Mouse (Mus musculus): ENCODE results near the gene Sdccag8.
"Not testable (repeated sequence)": the region's sequence is repeated elsewhere in the genome, so short reads cannot be mapped to it uniquely, and the experiment has no call there.

Gene Sdccag8

DNA sequence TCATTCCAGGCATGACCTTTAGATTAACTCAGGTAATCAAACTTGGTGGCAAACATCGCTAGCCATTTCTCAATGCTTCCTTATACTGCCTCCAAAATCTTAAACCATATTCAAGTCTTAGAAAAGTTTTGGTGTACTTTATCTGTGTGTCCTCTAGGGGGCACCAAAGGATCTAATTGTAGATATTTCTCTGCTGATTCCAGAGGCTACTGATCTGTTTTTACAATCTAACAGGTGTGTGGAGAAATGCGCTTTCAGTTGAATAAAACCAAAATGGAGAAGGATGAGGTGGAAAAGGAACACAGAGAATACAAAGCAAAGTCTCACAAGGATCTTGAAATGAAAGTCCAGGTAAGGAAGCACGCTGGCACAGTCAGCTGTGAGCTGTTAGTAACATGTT, 63.3 kb downstream of the Sdccag8 start:
- no peak for DNase-seq (ENCODE audit: low spot score in 2 of 2)

- no peak for DNase-seq (ENCODE audit: low spot score in 2 of 2)
Measured at GRCm38 (mm10) chr1:176879005-176879404, 64.5 kb downstream of the Sdccag8 start.

DNA sequence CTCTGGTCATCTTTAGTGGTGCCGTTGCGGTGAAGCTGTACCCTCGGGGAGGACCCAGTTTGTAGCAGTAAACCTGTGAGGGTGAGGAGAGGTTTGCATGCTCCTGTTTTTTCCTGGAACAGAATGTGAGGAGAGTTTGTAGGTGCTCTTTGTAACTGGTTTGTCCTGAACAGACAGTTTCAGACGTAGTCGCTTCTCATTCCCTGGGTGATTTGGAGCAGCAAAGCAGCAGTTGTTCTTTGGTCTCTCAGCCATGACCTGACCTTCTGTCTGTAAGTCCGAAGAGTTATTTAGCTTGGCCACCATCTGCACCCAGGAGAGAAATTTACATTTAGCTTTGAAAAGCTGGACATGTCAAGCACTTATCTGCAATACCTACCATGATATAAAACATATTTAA, 65.2 kb downstream of the Sdccag8 start:
- DNase-seq (ENCODE audit: low spot score in 2 of 2): no peak

DNA sequence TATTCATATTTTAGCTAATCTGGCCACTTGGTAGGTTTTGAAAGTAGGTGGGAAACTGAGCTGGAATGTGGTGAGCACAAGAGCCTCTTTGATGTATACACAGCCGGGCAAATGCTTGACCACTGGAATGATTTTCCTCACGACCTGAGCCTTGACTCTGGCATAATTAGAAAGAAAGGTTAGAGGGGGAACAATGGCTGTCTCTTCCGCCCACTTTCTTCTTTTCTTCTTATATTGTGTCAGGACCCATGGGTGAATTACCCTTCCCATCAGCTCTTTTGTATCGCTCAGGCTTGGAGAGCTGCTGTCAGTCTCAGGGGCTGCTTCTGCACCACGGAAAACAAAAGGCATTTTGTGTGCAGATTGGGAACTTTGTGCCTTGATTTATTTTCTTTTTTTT, 65.6 kb downstream of the Sdccag8 start:
- no peak for DNase-seq (ENCODE audit: low spot score in 2 of 2)

DNA sequence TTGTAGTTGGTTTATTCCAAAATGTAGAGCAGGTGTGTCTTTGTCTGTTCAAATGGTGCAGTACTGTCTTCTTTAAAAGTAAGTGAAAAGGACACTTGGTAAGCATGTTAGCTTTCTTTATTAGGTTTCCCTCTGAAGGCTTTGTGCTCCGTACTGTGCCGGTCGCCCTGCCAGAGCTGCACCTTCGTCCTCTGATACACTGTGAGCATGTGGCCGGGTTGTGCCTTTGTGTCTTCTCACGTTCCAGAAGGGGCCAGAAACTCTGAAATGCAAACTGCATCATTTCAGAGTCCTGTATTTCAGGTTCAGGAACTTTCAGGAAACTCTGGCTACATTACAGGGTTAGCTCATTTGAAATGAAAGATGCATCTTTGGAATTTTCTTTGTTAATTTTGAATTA, 66.5 kb downstream of the Sdccag8 start:
- DNase-seq (ENCODE audit: low spot score in 2 of 2): no peak

GRCm38 (mm10) chr1:176885207-176885933, 70.9 kb downstream of the Sdccag8 start:
- DNase-seq (ENCODE audit: low spot score in 2 of 2): no peak

GRCm38 (mm10) chr1:176886002-176886401, 71.5 kb downstream of the Sdccag8 start:
- no peak for DNase-seq (ENCODE audit: low spot score in 2 of 2)

- DNase-seq (ENCODE audit: low spot score in 2 of 2): no peak
Measured at GRCm38 (mm10) chr1:176903741-176904140, 89.3 kb downstream of the Sdccag8 start.

- DNase-seq (ENCODE audit: low spot score in 2 of 2): no peak
Measured at GRCm38 (mm10) chr1:176915946-176916345, 101.5 kb downstream of the Sdccag8 start.

GRCm38 (mm10) chr1:176919486-176919885, 105.0 kb downstream of the Sdccag8 start:
- no peak for DNase-seq (ENCODE audit: low spot score in 2 of 2)

- DNase-seq (ENCODE audit: low spot score in 2 of 2): no peak
Measured at GRCm38 (mm10) chr1:176922842-176923241, 108.4 kb downstream of the Sdccag8 start.

DNA sequence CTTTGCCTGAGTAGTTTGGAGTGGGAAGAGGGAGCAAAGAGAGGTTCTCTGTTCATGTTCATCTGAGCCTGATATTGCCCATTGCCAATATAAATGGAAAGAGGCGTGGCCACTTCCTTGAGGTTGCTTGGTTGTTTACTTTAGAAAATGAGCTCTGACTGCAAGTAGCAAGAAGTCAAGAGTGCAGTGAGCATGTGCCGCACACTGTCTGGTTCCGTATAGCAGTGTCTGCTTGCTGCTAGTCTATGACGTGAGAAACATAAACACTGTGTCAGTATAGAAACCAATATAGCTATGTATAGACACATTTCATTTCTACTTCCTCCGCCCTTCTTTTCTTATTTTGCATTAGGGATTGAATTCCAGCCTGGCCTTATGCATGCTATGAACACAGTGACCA, 111.5 kb downstream of the Sdccag8 start:
- no peak for DNase-seq (ENCODE audit: low spot score in 2 of 2)

DNA sequence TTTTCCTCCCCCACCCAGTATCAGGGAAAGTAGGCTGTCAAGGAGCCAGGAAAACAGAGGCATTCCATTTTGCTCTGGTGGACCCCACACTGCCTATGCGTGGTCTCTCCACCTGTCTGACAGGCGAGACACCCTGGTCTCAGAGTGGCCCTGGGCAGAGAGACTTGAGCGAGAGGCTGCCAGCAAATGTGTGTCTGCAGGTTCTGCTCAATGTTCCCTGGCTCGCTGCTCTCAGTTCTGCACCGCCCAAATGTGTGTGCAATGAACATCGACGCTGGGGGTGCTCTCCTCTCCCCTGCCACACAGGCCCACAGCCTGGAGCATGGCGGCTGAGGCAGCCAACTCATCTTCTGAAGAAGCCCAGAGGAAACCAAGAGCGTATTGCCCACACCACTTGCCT, 112.9 kb downstream of the Sdccag8 start:
- DNase-seq (ENCODE audit: low spot score in 2 of 2): no peak

DNA sequence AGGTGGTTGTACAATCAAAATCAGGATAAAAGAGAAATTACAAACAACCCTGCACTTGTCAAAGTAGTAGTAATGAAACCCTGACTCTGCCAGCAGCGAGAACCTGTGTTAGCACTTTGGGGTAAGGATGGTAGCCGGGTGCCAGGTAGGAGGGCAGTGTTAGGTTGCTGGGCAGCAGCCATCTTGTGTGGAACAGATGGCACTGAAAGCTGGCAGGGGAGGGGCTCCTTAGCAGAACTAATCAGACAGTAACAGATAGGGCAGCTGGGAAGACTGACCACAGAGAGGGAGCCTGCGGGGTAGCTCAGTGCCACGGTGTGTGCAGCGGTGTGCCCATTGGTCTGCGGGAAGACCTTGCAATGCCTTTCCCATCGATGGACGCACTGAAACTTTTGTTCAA, 115.2 kb downstream of the Sdccag8 start:
- no peak for DNase-seq (ENCODE audit: low spot score in 2 of 2)

- no peak for DNase-seq (ENCODE audit: low spot score in 2 of 2)
Measured at GRCm38 (mm10) chr1:176930574-176930973, 116.1 kb downstream of the Sdccag8 start.

DNA sequence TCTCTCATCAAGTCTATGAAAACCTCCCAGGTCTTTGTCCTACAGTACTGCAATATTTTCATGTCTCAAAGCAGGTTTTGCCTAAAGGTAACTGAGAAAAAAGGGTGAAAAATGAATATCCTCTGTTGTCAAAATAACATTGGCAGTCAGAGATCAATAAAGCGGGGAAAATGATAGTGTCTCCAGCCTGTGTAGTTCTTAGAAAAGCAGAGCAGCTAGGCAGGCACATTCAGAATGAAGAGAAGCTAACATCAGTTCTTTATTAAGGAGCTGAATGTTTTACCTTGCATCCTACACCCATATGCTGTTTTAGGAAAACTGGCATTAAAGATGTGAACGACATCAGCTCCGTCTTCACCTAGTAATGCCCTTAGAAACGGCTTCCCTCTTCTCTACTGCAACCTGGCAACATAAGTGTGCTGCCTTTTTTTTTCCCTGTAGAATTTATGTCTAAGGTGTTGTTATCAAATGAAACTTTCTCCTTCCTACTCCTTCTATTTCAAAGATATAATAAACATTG, 116.6 kb downstream of the Sdccag8 start:
- no peak for DNase-seq (ENCODE audit: low spot score in 2 of 2)

DNA sequence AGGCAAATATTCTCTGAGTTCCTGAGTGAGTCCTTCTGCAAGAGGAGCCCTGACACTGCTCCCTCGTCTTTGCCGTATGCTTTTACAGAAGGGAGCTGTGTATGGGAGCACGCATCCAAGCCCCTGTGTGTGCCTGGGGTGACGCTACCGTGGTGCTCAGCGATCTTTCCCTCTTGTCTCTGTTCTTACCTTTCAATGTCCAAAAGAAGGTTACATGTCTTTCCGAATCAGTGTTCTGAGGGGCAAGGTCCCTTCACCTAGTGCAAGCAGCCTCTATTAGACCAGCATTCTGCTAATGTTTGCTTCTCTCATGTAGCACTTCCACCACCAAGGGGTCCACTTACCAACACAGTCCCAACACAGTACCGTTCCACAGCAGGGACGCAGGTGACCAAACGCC, 117.1 kb downstream of the Sdccag8 start:
- no peak for DNase-seq (ENCODE audit: low spot score in 2 of 2)

DNA sequence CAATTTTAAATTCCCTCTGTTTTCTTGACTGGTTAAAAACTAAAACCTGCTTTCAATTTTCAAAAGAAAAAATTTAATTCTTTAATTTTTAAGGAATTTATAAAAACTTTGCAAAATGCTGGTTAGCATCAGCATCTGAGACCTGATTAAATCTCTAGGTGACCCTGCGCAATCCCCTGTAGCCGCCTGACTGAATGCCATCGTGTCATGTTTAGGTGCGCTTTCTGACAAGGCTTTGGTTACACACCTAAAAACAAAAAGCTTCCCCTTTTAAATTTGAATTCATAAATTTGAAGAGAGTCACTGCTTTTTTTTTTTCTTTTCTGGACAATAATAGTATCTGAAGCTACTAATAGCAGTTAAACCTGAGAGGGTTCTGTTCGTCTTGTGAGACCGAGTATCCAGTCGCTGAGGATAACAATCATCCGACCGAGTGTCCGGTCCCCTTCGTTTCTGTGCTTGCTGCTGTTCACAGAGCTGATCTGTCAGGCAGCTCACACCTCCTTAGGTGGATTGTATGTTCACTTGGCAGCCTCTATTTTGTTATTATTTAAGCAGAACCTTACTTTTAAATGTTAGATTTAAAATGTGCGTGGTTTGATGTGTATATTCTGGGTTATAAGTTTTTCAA, 118.0 kb downstream of the Sdccag8 start:
- no peak for DNase-seq (ENCODE audit: low spot score in 2 of 2)

DNA sequence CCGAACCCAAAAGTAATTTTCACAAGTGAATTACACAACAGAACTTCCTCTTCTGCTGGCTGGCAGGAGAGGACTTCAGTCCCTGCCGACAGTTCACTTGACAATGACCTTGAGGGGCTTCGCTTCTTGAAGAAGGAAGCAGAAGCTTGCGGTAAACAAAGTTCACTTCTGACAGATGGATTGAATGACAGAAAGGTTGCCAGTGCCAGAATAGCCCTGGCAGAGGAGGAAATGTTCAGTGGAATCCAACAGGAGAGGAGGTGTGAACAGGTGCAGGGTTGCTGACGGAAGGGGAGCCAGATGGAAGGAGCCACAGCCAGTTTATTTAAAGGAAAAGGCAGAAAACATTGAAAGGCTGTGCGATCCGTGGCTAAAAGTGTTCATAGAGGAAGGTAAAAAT, 118.9 kb downstream of the Sdccag8 start:
- DNase-seq (ENCODE audit: low spot score in 2 of 2): no peak

GRCm38 (mm10) chr1:176934043-176934762, 119.7 kb downstream of the Sdccag8 start:
- no peak for DNase-seq (ENCODE audit: low spot score in 2 of 2)

GRCm38 (mm10) chr1:176939901-176940341, 125.5 kb downstream of the Sdccag8 start:
- DNase-seq (ENCODE audit: low spot score in 2 of 2): no peak

DNA sequence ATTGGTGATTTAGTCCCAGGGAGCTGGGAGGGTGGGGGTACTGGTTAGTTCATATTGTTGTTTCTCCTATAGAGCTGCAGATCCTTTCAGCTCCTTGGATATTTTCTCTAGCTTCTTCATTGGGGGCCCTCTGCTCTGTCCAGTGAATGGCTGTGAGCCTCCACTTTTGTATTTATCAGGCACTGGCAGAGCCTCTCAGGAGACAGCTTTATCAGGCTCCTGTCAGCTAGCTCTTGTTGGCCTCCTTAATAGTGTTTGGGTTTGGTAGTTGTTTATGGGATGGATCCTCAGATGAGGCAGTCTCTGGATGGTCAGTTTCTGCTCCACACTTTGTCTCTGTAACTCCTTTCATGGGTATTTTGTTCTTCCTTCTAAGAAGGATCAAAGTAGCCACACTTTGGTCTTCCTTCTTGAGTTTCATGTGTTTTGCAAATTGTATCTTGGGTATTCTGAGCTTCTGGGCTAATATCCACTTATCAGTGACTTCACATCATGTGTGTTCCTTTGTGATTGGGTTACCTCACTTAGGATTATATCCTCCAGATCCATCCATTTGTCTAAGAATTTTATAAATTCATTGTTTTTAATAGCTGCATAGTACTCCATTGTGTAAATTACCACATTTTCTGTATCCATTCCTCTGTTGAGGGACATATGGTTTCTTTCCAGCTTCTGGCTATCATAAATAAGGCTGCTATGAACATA, 127.0 kb downstream of the Sdccag8 start:
- not testable (repeated sequence) for DNase-seq (ENCODE audit: low spot score in 2 of 2)
